Mouse (Mus musculus) midbrain, embryonic 14.5 days (tissue): ENCODE results near the gene Cct5. TPM values are rescaled to one million over a fixed set of nuclear protein-coding genes. Genes with fewer than 3 reads are reported as not detected.

Experiments
- ATAC-seq: fragments of 200-750 bp; cut with Nextera tagmentation; 2 replicates; pipeline ENCODE4 v1.8.0; 2017; ENCODE audit warnings: moderate number of reproducible peaks, moderate library complexity; ENCODE audit not compliant: low FRiP score, low TSS enrichment
- DNase-seq: peaks from one replicate; pipeline ENCODE4 v3.0.0-alpha.2; 2015
- H3K27ac ChIP-seq: fragments of 300-500 bp; sonication (generic); replicated peaks from 2 replicates; pipeline ENCODE4 v1.5.1; 2014; ENCODE audit warnings: mild to moderate bottlenecking, low read depth, low read length, moderate library complexity
- H3K27me3 ChIP-seq: fragments of 300-500 bp; sonication (generic); 2 replicates; pipeline ENCODE4 v1.6.1; 2014; ENCODE audit warnings: low read length, control low read depth, mixed read lengths; ENCODE audit not compliant: control insufficient read depth, insufficient read depth
- H3K36me3 ChIP-seq: fragments of 300-500 bp; sonication (generic); 2 replicates; pipeline ENCODE4 v1.6.1; 2014; ENCODE audit warnings: low read length, control low read depth; ENCODE audit not compliant: control insufficient read depth, insufficient read depth
- H3K4me1 ChIP-seq: fragments of 300-500 bp; sonication (generic); 2 replicates; pipeline ENCODE4 v1.6.1; 2014; ENCODE audit warnings: mild to moderate bottlenecking, antibody characterized with exemption, low read length, control low read depth; ENCODE audit not compliant: control insufficient read depth, insufficient read depth
- H3K4me2 ChIP-seq: fragments of 300-500 bp; sonication (generic); 2 replicates; pipeline ENCODE4 v1.6.1; 2014; ENCODE audit warnings: mild to moderate bottlenecking, low read length, moderate library complexity
- H3K4me3 ChIP-seq: fragments of 300-500 bp; sonication (generic); replicated peaks from 2 replicates; pipeline ENCODE4 v1.5.1; 2014; ENCODE audit warnings: low read depth, low read length
- H3K9ac ChIP-seq: fragments of 300-500 bp; sonication (generic); replicated peaks from 2 replicates; pipeline ENCODE4 v1.6.1; 2014; ENCODE audit warnings: mild to moderate bottlenecking, low read length, moderate library complexity
- H3K9me3 ChIP-seq: fragments of 300-500 bp; sonication (generic); 2 replicates; pipeline ENCODE4 v1.6.1; 2016; ENCODE audit warnings: low read length, control low read depth, mixed read lengths; ENCODE audit not compliant: control insufficient read depth
- WGBS: fragments of 180-500 bp; shearing (Covaris S2); extraction: QIAGEN DNeasy Blood & Tissue Kit; methylation state at CpG from one replicate; pipeline ENCODE4 v1.1.7; 2014; 5-methylcytosine and 5-hydroxymethylcytosine counted together
- polyA plus RNA-seq: library from polyadenylated mRNA; unstranded; fragments of >200 nt; fragmentation: Nextera tagmentation; extraction: Ambion mirVana; gene quantifications from 2 replicates; pipeline ENCODE4 v1.2.1, GENCODE M21; 2014

Gene Cct5
- polyA plus RNA-seq, 1 experiment from 2014 or later: 567 TPM

- H3K4me2 ChIP-seq: no peak overlapping the region
- DNase-seq (no peak), ATAC-seq (no peak)
- H3K4me1 ChIP-seq: peaks cover 12% of the 10 kb centered on the region
- no peaks in the 10 kb centered on the region for H3K9me3 ChIP-seq
- 3% methylated on average over 3 of the region's 3 CpGs for WGBS
- H3K9ac ChIP-seq: no peak overlapping the region
- no peak overlapping the region for H3K4me3 ChIP-seq
- no peaks in the 10 kb centered on the region for H3K27me3 ChIP-seq
- no peaks in the 10 kb centered on the region for H3K36me3 ChIP-seq
- H3K27ac ChIP-seq: no peak overlapping the region
Observed at GRCm38 (mm10) chr15:31543246-31543645, 58.4 kb downstream of the Cct5 start.

- ATAC-seq: peak; percentile 29; the same call in 1 of the 2 replicates
- no peaks in the 10 kb centered on the region for H3K9me3 ChIP-seq
- 5% methylated on average over 10 of the region's 10 CpGs for WGBS
- H3K4me3 ChIP-seq: no peak overlapping the region
- H3K27ac ChIP-seq: no peak overlapping the region
- H3K9ac ChIP-seq: no peak overlapping the region
- no peaks in the 10 kb centered on the region for H3K36me3 ChIP-seq
- peaks cover 12% of the 10 kb centered on the region for H3K4me1 ChIP-seq
- no peak overlapping the region for H3K4me2 ChIP-seq
- no peaks in the 10 kb centered on the region for H3K27me3 ChIP-seq
- DNase-seq: peak; percentile 53
Observed at GRCm38 (mm10) chr15:31542013-31542958, 59.3 kb downstream of the Cct5 start.

Other genes with a start within 250 kb of the Cct5 start
- 0.18 and 0.64 TPM in 2 replicates for gene Ankrd33b, start 234.1 kb downstream of the Cct5 start, polyA plus RNA-seq
- 1.4 and 1.8 TPM in 2 replicates for gene Ropn1l, start 148.1 kb downstream of the Cct5 start, polyA plus RNA-seq
- gene March6, start 70.8 kb downstream of the Cct5 start, polyA plus RNA-seq: 87.2 and 117 TPM in 2 replicates
- 3.6 and 5.4 TPM in 2 replicates for gene Cmbl, start 36.4 kb downstream of the Cct5 start, polyA plus RNA-seq
- gene Fam173b, start within 50 bp of the Cct5 start, polyA plus RNA-seq: 9.5 and 10.0 TPM in 2 replicates